Mouse (Mus musculus): Measurements from ENCODE around the gene Gm9970.
A peak's percentile ranks its signal among the peaks of the same experiment; 100 is the strongest.
"Not testable (repeated sequence)": the region's sequence is repeated elsewhere in the genome, so short reads cannot be mapped to it uniquely, and the experiment has no call there.

Gene Gm9970

GRCm38 (mm10) chr5:31222696-31223095 is 18.3 kb downstream of the Gm9970 start:
- DNase-seq (ENCODE audit: low spot score in 2 of 2): no peak

GRCm38 (mm10) chr5:31221304-31221945 is 19.6 kb downstream of the Gm9970 start:
- peak in 1 of 2 experiments; percentile 69 for DNase-seq (ENCODE audit: low spot score in 2 of 2)

- peak; percentile 99 for DNase-seq (ENCODE audit: low spot score in 2 of 2)
Measured at GRCm38 (mm10) chr5:31220448-31221303, 20.4 kb downstream of the Gm9970 start, which contains the start of gene Ppm1g. Gene Ppm1g, minus strand, starts transcription at chr5:31220687.

GRCm38 (mm10) chr5:31219911-31220447 is 21.1 kb downstream of the Gm9970 start:
- DNase-seq (ENCODE audit: low spot score in 2 of 2): no peak

- no peak for DNase-seq (ENCODE audit: low spot score in 2 of 2)
Measured at GRCm38 (mm10) chr5:31219474-31219873, 21.6 kb downstream of the Gm9970 start.

- peak in 1 of 2 experiments; percentile 52 for DNase-seq (ENCODE audit: low spot score in 2 of 2)
Measured at GRCm38 (mm10) chr5:31219070-31219469, 22.0 kb downstream of the Gm9970 start.

- peak in 1 of 2 experiments; percentile 72 for DNase-seq (ENCODE audit: low spot score in 2 of 2)
Measured at GRCm38 (mm10) chr5:31218294-31218693, 22.7 kb downstream of the Gm9970 start.

- DNase-seq (ENCODE audit: low spot score in 2 of 2): not testable (repeated sequence)
Measured at GRCm38 (mm10) chr5:31216554-31216953, 24.5 kb downstream of the Gm9970 start.

- no peak for DNase-seq (ENCODE audit: low spot score in 2 of 2)
Measured at GRCm38 (mm10) chr5:31204421-31204820, 36.6 kb downstream of the Gm9970 start.

GRCm38 (mm10) chr5:31203866-31204265 is 37.2 kb downstream of the Gm9970 start:
- no peak for DNase-seq (ENCODE audit: low spot score in 2 of 2)

GRCm38 (mm10) chr5:31202933-31203332 is 38.1 kb downstream of the Gm9970 start:
- no peak for DNase-seq (ENCODE audit: low spot score in 2 of 2)

GRCm38 (mm10) chr5:31201742-31202590 is 39.1 kb downstream of the Gm9970 start, which contains the start of gene Zfp513:
Gene Zfp513, minus strand, starts transcription at chr5:31202303.
- peak; percentile 85 to 94 for DNase-seq (ENCODE audit: low spot score in 2 of 2)

GRCm38 (mm10) chr5:31201042-31201741 is 39.8 kb downstream of the Gm9970 start:
- no peak for DNase-seq (ENCODE audit: low spot score in 2 of 2)

GRCm38 (mm10) chr5:31200327-31200768 is 40.7 kb downstream of the Gm9970 start:
- DNase-seq (ENCODE audit: low spot score in 2 of 2): no peak

- no peak for DNase-seq (ENCODE audit: low spot score in 2 of 2)
Measured at GRCm38 (mm10) chr5:31199893-31200292, 41.1 kb downstream of the Gm9970 start.

GRCm38 (mm10) chr5:31199321-31199892 is 41.6 kb downstream of the Gm9970 start:
- DNase-seq (ENCODE audit: low spot score in 2 of 2): no peak

GRCm38 (mm10) chr5:31198616-31199320 is 42.3 kb downstream of the Gm9970 start:
- no peak for DNase-seq (ENCODE audit: low spot score in 2 of 2)

- DNase-seq (ENCODE audit: low spot score in 2 of 2): no peak
Measured at GRCm38 (mm10) chr5:31198170-31198569, 42.9 kb downstream of the Gm9970 start.

GRCm38 (mm10) chr5:31197072-31197471 is 44.0 kb downstream of the Gm9970 start:
- no peak for DNase-seq (ENCODE audit: low spot score in 2 of 2)

- no peak for DNase-seq (ENCODE audit: low spot score in 2 of 2)
Measured at GRCm38 (mm10) chr5:31196207-31196606, 44.8 kb downstream of the Gm9970 start.
